Mouse (Mus musculus): ENCODE measurements at regions not wholly inside any gene's neighbourhood (a gene's known extent, or its start where the extent isn't known, plus 50 kb on each side); places are given as distances from the start of the nearest gene placed in this dataset.
"Not testable (repeated sequence)": the region's sequence is repeated elsewhere in the genome, so short reads cannot be mapped to it uniquely, and the experiment has no call there.

DNA sequence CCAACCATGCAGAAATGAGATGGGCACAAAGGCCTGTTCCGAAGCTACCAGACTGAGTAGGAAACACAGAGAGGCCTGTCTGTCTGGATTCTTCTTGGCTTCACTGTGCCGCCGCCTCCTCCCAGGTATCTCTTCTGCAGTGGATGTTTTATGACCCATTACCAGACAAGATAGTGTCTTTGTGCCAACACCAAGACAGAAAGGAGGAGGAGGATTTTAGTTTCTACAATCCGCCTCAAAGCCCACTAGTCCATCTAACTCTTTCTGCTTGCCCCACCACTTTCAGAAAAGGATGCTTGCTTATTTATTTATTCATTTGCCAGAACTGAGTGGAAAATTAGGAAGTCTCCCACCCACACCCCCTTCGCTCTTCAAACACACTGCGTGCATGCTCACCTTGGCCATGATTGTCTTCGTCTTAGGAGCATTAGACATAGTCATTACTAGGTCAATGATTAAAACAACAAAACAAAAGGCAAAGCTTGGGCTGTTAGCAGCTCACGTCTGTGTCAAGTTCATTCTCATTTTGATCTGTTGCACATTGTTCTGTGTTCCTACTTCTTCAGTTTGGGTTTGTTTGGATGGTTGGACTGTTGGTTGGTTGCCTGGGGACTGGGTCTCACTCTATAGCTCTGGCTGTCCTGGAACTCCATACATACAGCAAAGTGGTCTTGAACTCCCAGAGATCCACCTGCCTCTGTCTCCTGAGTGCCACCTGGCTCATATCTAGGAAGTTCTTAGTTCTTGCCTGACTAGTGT is 61.7 kb upstream of the Cpm start:
- no peak for DNase-seq (ENCODE audit: low read depth)

DNA sequence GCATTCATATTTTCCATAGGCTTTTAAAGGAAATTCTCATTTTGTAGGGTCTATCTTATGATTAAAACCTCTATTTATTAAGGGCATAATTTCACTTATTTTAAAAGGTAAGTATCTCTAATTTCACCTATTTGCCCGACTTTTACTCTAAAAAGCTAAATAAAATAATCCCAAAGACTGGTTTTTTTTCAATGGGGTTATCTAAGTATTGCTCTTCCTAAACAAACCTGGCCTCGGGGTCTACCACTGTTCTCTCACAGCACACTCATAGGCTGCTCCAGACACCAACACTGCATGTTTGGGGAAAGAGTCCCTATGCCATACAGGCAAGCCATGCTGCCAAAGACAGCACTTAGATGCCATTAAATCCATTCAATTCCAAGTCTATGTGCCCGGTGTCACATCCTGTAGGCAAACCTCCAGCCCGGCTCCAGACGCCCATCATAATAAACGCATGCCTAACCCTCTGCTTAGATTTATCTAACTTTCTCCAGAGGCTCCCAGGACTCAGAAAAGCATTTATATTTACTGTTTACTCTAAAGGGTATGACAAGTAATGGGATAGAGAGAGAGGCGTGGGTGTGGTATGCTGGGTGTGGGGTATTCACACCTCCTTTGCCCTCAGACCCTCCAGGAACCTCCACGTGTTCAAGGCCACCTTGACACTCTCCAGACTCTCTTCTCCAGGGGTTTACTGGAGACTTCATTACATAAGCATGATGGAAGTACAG is 62.5 kb upstream of the Cpm start:
- no peak for DNase-seq (ENCODE audit: low read depth)

- no peak for DNase-seq (ENCODE audit: low read depth)
Measured at GRCm38 (mm10) chr10:117566204-117566603, 63.1 kb upstream of the Cpm start.

DNA sequence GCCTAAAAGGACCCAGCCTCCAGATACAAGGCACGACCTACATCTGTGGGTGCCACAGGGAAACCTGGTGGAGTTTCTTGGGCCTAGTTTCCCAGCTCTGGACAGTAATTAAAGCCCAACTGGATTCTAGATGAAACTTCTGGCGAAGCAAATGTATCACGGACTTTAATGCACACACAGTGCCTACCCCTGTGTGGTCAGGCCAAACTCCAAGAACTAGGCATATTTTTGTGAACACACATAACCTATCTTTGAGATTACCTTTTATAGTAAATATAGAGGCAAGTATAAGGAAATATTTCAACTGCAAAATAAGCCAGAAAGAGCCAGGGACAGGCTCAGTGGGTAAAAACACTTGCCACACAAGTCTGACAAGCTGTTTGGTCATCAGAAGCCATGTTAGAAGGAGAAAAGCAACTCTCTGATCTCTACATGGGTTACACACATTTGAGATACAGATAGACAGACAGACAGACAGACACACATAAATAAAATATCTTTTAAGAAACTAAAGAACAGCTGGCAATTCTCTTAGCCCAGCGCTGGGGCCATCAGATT is 63.7 kb upstream of the Cpm start:
- DNase-seq (ENCODE audit: low read depth): no peak

DNA sequence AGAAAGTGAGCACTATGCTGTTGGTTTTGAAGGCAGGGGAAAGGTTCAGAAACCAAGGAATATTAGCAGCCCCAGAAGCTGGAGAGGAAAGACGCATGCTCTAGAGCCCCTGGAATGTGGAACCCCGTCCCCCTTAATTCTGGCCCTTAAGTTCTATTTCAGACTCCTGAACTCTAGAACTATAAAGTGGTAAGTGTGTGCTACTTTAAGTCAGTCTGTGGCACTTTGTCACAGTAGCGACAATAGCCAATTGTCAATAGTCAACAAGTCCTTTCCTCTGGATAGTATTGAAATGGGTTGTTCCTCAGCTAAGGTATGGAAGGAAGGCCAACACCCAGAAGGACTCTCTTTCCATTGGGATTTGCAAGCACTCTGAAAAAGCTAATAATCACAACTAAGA is 64.2 kb upstream of the Cpm start:
- no peak for DNase-seq (ENCODE audit: low read depth)

GRCm38 (mm10) chr10:117564118-117565040 is 64.9 kb upstream of the Cpm start:
- DNase-seq (ENCODE audit: low read depth): no peak

- DNase-seq (ENCODE audit: low read depth): no peak
Measured at GRCm38 (mm10) chr10:117563429-117564117, 65.7 kb upstream of the Cpm start.

- DNase-seq (ENCODE audit: low read depth): not testable (repeated sequence)
Measured at GRCm38 (mm10) chr10:117562850-117563248, 66.5 kb upstream of the Cpm start.

- DNase-seq (ENCODE audit: low read depth): no peak
Measured at GRCm38 (mm10) chr10:117561909-117562849, 67.1 kb upstream of the Cpm start.

GRCm38 (mm10) chr10:117561279-117561820 is 68.0 kb upstream of the Cpm start:
- DNase-seq (ENCODE audit: low read depth): no peak

DNA sequence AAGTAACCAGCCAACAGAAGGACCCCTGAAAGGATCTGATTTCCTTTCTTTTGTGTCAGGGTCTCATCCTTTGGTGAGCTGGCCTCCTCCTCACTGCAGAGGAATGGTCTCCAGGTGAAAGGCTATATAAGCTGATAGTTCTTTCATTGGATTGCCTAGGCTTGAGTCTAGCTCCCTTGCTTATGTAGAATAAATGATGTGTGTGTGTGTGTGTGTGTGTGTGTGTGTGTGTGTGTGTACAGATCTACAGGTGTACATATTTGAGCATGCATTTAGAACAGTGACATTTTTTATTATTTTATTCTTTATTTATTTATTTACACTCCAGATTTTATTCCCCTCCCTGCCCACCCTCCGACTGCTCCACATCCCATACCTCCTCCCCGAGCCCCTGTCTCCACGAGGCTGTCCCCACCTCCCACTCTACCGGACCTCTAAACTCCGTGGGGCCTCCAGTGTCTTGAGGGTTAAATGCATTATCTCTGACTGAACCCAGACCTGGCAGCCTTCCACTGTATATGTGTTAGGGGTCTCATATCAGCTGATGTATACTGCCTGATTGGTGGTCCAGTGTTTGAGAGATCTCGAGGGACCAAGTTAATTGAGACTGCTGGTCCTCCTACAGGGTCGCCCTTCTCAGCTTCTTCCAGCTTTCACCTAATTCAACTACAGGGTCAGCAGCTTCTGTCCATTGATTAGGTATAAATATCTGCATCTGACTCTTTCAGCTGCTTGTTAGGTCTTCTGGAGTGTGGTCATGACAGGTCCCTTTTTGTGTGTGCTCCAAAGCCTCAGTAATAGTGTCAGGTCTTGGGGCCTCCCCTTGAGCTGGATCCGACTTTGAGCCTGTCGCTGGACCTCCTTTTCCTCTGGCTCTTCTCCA is 68.7 kb upstream of the Cpm start:
- DNase-seq (ENCODE audit: low read depth): no peak

- DNase-seq (ENCODE audit: low read depth): no peak
Measured at GRCm38 (mm10) chr10:117559615-117560395, 69.5 kb upstream of the Cpm start.

- DNase-seq (ENCODE audit: low read depth): no peak
Measured at GRCm38 (mm10) chr10:117558891-117559614, 70.2 kb upstream of the Cpm start.

DNA sequence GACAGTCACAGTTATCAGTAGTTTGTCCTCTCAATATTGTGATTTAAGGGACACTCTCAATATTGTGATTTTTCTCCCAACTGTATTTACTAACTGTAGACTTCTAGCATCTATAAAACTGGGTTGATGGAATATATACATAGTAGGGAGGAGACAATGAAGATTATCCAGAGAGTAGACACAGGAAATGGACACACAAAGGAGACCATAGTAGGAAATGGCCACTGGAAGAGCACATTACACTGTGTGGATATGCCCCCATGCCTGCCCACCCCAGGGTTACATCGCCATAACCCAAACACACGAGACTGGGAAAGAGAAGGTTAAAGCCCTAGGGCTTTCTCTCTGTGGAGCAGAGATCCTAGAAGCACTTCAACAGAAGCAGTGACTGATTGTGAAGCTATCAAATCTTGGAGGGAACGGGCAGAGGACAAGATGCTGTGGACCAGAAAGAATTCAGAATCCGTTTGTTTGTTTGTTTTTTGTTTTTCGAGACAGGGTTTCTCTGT is 71.0 kb upstream of the Cpm start:
- no peak for DNase-seq (ENCODE audit: low read depth)

DNA sequence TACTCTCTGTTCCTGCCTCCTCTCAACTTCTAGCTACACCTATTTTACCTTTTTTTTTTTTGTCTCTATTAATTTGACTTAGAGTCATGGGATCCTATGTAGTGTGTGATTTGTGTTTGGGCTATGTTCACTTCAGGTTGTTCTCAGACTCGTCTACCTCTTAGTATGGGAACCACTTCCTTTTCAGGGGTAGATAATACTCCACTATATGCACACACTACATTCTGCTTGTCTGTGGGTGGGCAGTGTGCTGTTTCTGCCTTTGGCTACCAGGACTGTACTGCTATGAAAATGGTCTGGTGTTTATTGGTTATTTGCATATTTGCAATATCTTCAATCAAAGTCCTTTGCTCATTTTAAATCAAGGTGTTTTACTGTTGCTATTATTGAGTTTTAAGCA is 71.6 kb upstream of the Cpm start:
- DNase-seq (ENCODE audit: low read depth): no peak

DNA sequence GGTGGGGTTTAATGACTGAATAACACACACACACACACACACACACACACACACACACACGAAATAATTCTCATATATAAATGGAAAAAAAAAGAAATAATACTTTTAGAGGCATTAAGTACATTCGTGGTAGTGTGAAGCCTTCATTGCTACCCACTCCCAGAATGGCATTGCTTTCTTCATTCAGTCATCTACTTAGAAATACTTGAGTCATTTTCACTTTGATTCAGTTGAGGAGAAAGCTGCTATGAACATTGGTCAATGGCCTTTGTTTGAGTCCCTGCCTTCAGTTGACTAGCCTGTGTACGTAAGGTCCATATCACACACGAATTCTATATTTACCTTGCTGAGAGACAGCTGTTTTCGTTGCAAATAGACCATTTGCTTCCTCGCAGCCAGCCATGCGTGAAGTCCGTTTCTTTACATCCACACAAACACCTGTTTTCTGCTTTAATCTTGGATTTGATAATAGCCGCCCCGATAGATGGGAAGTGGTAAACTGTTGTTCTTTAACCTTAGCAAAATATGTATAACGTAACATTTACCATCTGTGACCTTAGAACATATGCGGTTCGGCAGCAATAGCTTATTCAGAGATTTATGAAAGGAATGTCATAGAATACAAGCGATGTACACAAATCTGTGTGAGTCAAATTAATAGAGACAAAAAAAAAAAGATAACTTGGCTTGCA is 72.3 kb upstream of the Cpm start:
- DNase-seq (ENCODE audit: low read depth): no peak

Measured in fibroblast of lung, adult 2 months (primary cell).